Mouse (Mus musculus) heart, embryonic 15.5 days (tissue): ENCODE results near the gene Ppfibp1. TPM values are rescaled to one million over a fixed set of nuclear protein-coding genes. Genes with fewer than 3 reads are reported as not detected.

Experiments
- ATAC-seq: fragments of 200-750 bp; cut with Nextera tagmentation; replicated peaks from 2 replicates; pipeline ENCODE4 v1.8.0; 2017; ENCODE audit warnings: low read depth, moderate TSS enrichment; ENCODE audit not compliant: insufficient number of reproducible peaks, insufficient read depth, low FRiP score
- H3K27ac ChIP-seq: fragments of 300-500 bp; sonication (generic); 2 replicates; pipeline ENCODE4 v1.5.1; 2015; ENCODE audit warnings: mild to moderate bottlenecking, inconsistent platforms
- H3K27me3 ChIP-seq: fragments of 300-500 bp; sonication (generic); 2 replicates; pipeline ENCODE4 v1.6.1; 2015; ENCODE audit warnings: inconsistent platforms
- H3K36me3 ChIP-seq: fragments of 300-500 bp; sonication (generic); 2 replicates; pipeline ENCODE4 v1.6.1; 2015; ENCODE audit warnings: mild to moderate bottlenecking, inconsistent platforms
- H3K4me1 ChIP-seq: fragments of 300-500 bp; sonication (generic); replicated peaks from 2 replicates; pipeline ENCODE4 v1.6.1; 2015; ENCODE audit warnings: inconsistent platforms
- H3K4me2 ChIP-seq: fragments of 300-500 bp; sonication (generic); 2 replicates; pipeline ENCODE4 v1.6.1; 2015; ENCODE audit warnings: inconsistent platforms, mild to moderate bottlenecking, moderate library complexity
- H3K4me3 ChIP-seq: fragments of 300-500 bp; sonication (generic); 2 replicates; pipeline ENCODE4 v1.5.1; 2015; ENCODE audit warnings: mild to moderate bottlenecking, inconsistent platforms
- H3K9ac ChIP-seq: fragments of 300-500 bp; sonication (generic); 2 replicates; pipeline ENCODE4 v1.6.1; 2015; ENCODE audit warnings: mild to moderate bottlenecking, inconsistent platforms
- H3K9me3 ChIP-seq: fragments of 300-500 bp; sonication (generic); replicated peaks from 2 replicates; pipeline ENCODE4 v1.6.1; 2016; ENCODE audit warnings: inconsistent platforms
- WGBS: fragments of 180-500 bp; shearing (Covaris S2); methylation state at CpG from one replicate; pipeline ENCODE4 v1.1.7; 2015; ENCODE audit warnings: mixed read lengths; 5-methylcytosine and 5-hydroxymethylcytosine counted together
- polyA plus RNA-seq: library from polyadenylated mRNA; unstranded; fragments of >200 nt; fragmentation: Nextera tagmentation; extraction: Ambion mirVana; gene quantifications from 2 replicates; pipeline ENCODE4 v1.2.1, GENCODE M21; 2015

Gene Ppfibp1
- polyA plus RNA-seq = 50.5 and 50.8 TPM in 2 replicates

DNA sequence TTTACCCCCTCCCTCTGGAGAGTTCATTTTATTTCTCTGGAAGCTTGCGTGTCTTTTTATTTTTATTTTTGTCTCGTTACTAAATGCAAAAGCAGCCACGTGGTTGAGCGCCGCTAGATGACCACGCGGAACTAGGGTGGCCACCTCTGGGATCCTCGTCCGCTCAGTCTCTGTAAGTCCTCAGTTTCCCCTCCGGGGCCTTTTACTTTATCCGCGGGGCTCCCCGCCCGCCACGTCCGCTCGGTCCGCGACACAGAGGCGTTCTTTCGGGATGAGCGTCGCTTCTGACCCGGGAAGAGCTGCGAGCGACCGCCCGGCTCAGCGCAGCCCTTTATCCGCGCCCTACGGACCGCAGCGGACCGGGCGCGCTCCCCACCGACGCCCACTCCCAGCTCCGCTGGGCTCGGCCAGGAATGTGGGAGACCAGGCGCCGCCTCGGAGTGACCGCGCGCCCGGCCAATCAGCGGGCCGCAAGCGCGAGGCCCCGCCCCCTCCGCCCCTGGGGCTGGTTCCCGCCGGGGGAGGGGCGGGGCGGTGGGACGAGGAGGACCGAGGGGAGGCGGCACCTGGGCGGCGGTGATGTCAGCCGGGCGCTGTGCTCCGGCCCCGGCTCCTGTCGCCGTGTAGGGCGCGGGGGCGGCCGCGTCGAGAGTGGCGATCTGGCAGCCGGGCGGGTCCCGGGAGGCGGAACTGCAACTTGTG, at the start of gene Ppfibp1:
Gene Ppfibp1 (plus strand): TSS at position 530 of the 702 bp plus-strand sequence.
- H3K4me2 ChIP-seq = peak within 1 kb of the TSS; percentile 78
- no peaks in the 10 kb centered on the region for H3K9me3 ChIP-seq
- under 1% methylated on average over 70 of the region's 80 CpGs for WGBS
- peak within 1 kb of the TSS; percentile 91 for H3K27ac ChIP-seq
- H3K27me3 ChIP-seq = no peaks in the 10 kb centered on the region
- no peaks in the 10 kb centered on the region for H3K36me3 ChIP-seq
- ATAC-seq = peak; percentile 93
- H3K4me3 ChIP-seq = peak within 1 kb of the TSS; percentile 99
- H3K4me1 ChIP-seq = peaks cover 34% of the 10 kb centered on the region
- peak within 1 kb of the TSS; percentile 98 for H3K9ac ChIP-seq

DNA sequence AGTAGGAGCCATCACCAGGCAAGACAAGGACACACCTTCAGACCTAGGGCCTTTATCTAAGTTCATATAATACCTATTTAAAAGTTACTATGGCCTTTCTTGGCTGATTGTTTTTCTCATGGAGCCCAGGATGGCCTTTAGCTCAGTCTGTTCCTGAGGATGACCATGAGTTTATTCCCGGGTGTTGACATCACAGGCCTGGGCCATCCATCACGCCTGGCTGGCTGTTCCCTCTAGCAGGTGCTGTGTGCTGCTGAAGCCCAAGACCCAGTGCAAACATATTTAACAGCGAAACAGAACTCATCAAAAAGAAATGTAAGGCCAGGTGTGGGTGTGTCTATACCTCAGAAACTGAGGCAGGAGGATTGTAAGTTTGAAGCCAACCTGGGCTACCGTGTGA, 49.4 kb upstream of the Ppfibp1 start:
- Histone ChIP-seq H3K4me3 (no peak overlapping the region), H3K4me1 (peaks cover 16% of the 10 kb centered on the region), H3K27ac (no peak overlapping the region), H3K36me3 (no peaks in the 10 kb centered on the region), H3K9ac (no peak overlapping the region), H3K9me3 (no peaks in the 10 kb centered on the region), H3K4me2 (no peak overlapping the region), H3K27me3 (no peaks in the 10 kb centered on the region)
- 75% methylated on average over 4 of the region's 4 CpGs for WGBS
- ATAC-seq = no peak

- Histone ChIP-seq H3K4me2 (no peak overlapping the region), H3K27ac (peak overlapping the region; percentile 38), H3K9ac (no peak overlapping the region), H3K4me1 (peaks cover 18% of the 10 kb centered on the region), H3K36me3 (no peaks in the 10 kb centered on the region), H3K4me3 (no peak overlapping the region), H3K9me3 (no peaks in the 10 kb centered on the region), H3K27me3 (no peaks in the 10 kb centered on the region)
- peak; percentile 50; the same call in 1 of the 2 replicates for ATAC-seq
- WGBS = 46% methylated on average over 6 of the region's 6 CpGs
These were observed 43.4 kb upstream of the Ppfibp1 start for GRCm38 (mm10) chr6:146844867-146845266.

DNA sequence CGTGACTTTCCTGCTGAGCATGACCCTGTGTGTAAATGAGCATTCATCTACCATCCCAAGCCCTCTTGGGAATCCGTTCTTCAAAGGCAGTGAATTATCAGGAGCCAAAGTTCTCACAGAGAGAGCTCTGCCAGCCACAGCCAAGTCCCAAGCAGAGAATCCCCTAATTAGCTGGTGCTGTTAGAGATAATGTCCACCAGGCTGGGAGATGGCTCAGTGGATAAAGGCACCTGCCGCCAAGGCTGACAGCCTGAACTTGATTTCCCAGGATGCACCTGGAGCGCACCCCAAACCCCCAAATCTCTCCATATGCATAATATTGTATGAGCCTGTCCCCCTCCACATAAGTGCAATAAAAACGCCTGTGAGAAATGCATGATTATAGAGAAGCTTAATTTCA, 42.9 kb upstream of the Ppfibp1 start:
- 68% methylated on average over 5 of the region's 5 CpGs for WGBS
- Histone ChIP-seq H3K27ac (peak overlapping the region; percentile 38), H3K27me3 (no peaks in the 10 kb centered on the region), H3K4me3 (no peak overlapping the region), H3K4me1 (peaks cover 18% of the 10 kb centered on the region), H3K4me2 (no peak overlapping the region), H3K9me3 (no peaks in the 10 kb centered on the region), H3K9ac (no peak overlapping the region), H3K36me3 (no peaks in the 10 kb centered on the region)
- ATAC-seq = no peak

DNA sequence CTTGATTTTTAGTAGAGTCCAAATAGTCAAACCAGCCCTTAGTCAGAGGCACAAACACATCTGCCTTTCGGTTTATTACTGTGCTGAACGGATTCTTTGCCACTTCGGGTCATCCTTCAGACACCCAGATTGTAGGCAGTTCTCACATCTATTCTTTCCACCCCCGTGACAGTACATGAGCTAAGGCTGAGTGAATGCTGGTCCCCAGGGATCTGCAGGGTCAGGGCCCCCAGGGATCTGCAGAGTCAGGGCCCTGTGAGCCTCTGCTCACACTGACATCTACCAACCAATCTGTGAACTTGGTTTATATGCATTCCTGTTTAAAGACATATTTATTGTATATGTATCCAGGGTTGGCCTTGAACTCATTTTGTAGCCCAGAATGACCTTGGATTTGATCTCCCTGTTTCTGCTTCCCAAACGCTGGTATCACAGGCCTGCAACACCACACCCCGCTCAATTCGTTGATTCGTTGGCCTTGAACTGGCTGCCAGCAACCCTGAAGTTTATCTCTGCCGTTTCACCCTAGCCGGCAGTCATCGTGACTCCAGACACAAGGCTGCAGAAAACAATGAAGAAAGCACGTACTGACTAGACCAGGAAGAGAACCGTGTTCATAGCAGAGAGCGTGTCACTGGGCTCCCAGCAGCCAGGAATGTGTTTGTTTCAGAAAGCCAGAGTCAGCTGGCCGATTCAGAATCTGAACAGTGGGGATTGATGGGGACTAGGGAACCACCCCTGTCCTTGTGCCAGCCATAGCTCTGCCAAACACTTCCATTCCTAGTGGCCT, 42.1 kb upstream of the Ppfibp1 start:
- 44% methylated on average over 15 of the region's 15 CpGs for WGBS
- ATAC-seq = peak; percentile 56; the same call in 1 of the 2 replicates
- H3K27ac ChIP-seq = peak overlapping the region; percentile 58
- H3K4me1 ChIP-seq = peaks cover 18% of the 10 kb centered on the region
- H3K9ac ChIP-seq = no peak overlapping the region
- no peak overlapping the region for H3K4me2 ChIP-seq
- no peaks in the 10 kb centered on the region for H3K36me3 ChIP-seq
- no peak overlapping the region for H3K4me3 ChIP-seq
- no peaks in the 10 kb centered on the region for H3K9me3 ChIP-seq
- no peaks in the 10 kb centered on the region for H3K27me3 ChIP-seq

GRCm38 (mm10) chr6:146847402-146847801, 40.9 kb upstream of the Ppfibp1 start:
- Histone ChIP-seq H3K9me3 (no peaks in the 10 kb centered on the region), H3K9ac (no peak overlapping the region), H3K4me2 (no peak overlapping the region), H3K4me3 (no peak overlapping the region), H3K36me3 (no peaks in the 10 kb centered on the region), H3K4me1 (peaks cover 18% of the 10 kb centered on the region), H3K27me3 (no peaks in the 10 kb centered on the region), H3K27ac (no peak overlapping the region)
- WGBS = 86% methylated on average over 3 of the region's 3 CpGs
- no peak for ATAC-seq

DNA sequence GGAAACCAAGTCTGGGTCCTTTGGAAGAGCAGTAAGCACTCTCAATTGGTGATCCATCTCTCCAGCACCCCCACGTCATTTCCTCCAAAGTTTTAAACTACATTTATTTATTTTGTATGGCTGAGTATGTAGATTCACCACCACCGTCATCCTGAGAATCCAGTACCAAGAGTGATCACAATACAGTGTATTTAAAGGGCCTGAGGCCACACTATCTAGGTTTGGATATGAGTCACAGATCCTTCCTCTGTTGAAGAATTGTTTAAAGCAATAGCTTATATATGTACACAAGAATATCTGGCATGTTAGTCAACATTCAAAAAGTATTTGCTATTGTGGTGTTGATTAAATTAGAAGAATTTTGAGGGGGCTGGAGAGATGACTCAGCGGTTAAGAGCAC, 40.0 kb upstream of the Ppfibp1 start:
- no peaks in the 10 kb centered on the region for H3K36me3 ChIP-seq
- no peak for ATAC-seq
- H3K4me2 ChIP-seq = no peak overlapping the region
- peaks cover 23% of the 10 kb centered on the region for H3K4me1 ChIP-seq
- no peaks in the 10 kb centered on the region for H3K9me3 ChIP-seq
- no peak overlapping the region for H3K27ac ChIP-seq
- no peak overlapping the region for H3K4me3 ChIP-seq
- 77% methylated on average over 3 of the region's 3 CpGs for WGBS
- no peak overlapping the region for H3K9ac ChIP-seq
- H3K27me3 ChIP-seq = no peaks in the 10 kb centered on the region

GRCm38 (mm10) chr6:146850050-146850449, 38.2 kb upstream of the Ppfibp1 start, which contains the start of gene Smco2:
Smco2 (plus strand) TSS chr6:146850104.
- Histone ChIP-seq H3K4me2 (no peak within 1 kb of the TSS), H3K27ac (no peak within 1 kb of the TSS), H3K9me3 (no peaks in the 10 kb centered on the region), H3K9ac (no peak within 1 kb of the TSS), H3K36me3 (no peaks in the 10 kb centered on the region), H3K27me3 (no peaks in the 10 kb centered on the region), H3K4me3 (no peak within 1 kb of the TSS), H3K4me1 (peaks cover 20% of the 10 kb centered on the region)
- no peak for ATAC-seq
- WGBS = 73% methylated on average over 4 of the region's 4 CpGs

DNA sequence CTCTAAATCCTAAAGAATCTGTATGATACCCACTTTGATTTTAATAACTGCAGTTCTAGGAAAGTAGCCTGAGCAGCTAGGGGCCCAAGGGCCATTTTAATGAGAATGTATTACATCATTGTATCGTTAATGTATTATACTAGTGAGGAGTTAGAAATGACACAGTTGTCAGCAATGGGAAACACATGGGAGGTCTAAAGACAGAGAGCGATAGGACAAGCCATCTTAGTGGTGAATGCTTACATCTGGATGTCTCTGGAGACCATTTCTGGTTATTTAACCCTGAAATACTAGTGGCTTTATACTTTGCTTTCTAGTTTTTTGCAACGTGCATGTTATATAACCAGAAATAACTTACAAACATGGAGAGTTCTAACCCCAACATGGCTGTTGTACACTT, 36.4 kb upstream of the Ppfibp1 start:
- H3K4me2 ChIP-seq = no peak overlapping the region
- ATAC-seq = no peak
- no peaks in the 10 kb centered on the region for H3K27me3 ChIP-seq
- no peak overlapping the region for H3K27ac ChIP-seq
- WGBS = 74% methylated on average over 3 of the region's 3 CpGs
- no peak overlapping the region for H3K9ac ChIP-seq
- peaks cover 10% of the 10 kb centered on the region for H3K4me1 ChIP-seq
- no peaks in the 10 kb centered on the region for H3K9me3 ChIP-seq
- H3K36me3 ChIP-seq = no peaks in the 10 kb centered on the region
- no peak overlapping the region for H3K4me3 ChIP-seq

GRCm38 (mm10) chr6:146852739-146853138, 35.5 kb upstream of the Ppfibp1 start:
- ATAC-seq = no peak
- Histone ChIP-seq H3K9me3 (no peaks in the 10 kb centered on the region), H3K27me3 (no peaks in the 10 kb centered on the region), H3K4me1 (peaks cover 13% of the 10 kb centered on the region), H3K4me3 (no peak overlapping the region), H3K36me3 (no peaks in the 10 kb centered on the region), H3K27ac (no peak overlapping the region), H3K9ac (no peak overlapping the region), H3K4me2 (no peak overlapping the region)
- 51% methylated on average over 4 of the region's 4 CpGs for WGBS

DNA sequence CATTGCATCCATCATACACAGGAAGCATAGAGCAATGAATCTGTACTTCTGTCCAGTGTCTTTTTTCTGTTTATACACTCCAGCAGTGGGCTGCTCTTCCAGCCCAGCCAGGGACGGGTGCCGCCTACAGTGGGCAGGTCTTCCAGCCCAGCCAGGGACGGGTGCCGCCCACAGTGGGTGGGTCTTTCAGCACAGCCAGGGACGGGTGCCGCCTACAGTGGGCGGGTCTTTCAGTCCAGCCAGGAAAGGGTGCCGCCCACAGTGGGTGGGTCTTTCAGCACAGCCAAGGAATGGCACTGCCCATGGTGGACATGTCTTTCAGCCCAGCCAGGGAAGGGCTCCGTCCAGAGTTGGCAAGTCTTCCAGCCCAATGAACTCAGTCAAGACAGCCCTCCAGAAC, 33.1 kb upstream of the Ppfibp1 start:
- Histone ChIP-seq H3K9ac (no peak overlapping the region), H3K9me3 (no peaks in the 10 kb centered on the region), H3K36me3 (no peaks in the 10 kb centered on the region), H3K4me1 (peaks cover 13% of the 10 kb centered on the region), H3K4me2 (no peak overlapping the region), H3K27ac (no peak overlapping the region), H3K4me3 (no peak overlapping the region), H3K27me3 (no peaks in the 10 kb centered on the region)
- WGBS = 90% methylated on average over 9 of the region's 9 CpGs
- no peak; the same call in 1 of the 2 replicates for ATAC-seq
